Mouse (Mus musculus) forebrain, embryonic 16.5 days (tissue): Measurements from ENCODE around the gene Ppp4c. TPM values are rescaled to one million over a fixed set of nuclear protein-coding genes. Genes with fewer than 3 reads are reported as not detected.

ENCODE experiments used
- ATAC-seq: fragments of 200-750 bp; cut with Nextera tagmentation; 2 replicates; pipeline ENCODE4 v1.8.0; 2017; ENCODE audit warnings: mild to moderate bottlenecking, moderate library complexity
- H3K27ac ChIP-seq: fragments of 300-500 bp; sonication (generic); 2 replicates; pipeline ENCODE4 v1.5.1; 2014; ENCODE audit warnings: low read length, control low read depth
- H3K27me3 ChIP-seq: fragments of 300-500 bp; sonication (generic); replicated peaks from 2 replicates; pipeline ENCODE4 v1.6.1; 2014; ENCODE audit warnings: low read length; ENCODE audit not compliant: control insufficient read depth, insufficient read depth
- H3K36me3 ChIP-seq: fragments of 300-500 bp; sonication (generic); 2 replicates; pipeline ENCODE4 v1.6.1; 2014; ENCODE audit not compliant: control insufficient read depth, insufficient read depth
- H3K4me1 ChIP-seq: fragments of 300-500 bp; sonication (generic); replicated peaks from 2 replicates; pipeline ENCODE4 v1.6.1; 2014; ENCODE audit warnings: low read length; ENCODE audit not compliant: control insufficient read depth, insufficient read depth
- H3K4me2 ChIP-seq: fragments of 300-500 bp; sonication (generic); 2 replicates; pipeline ENCODE4 v1.6.1; 2014; ENCODE audit warnings: mild to moderate bottlenecking, low read length, control low read depth
- H3K4me3 ChIP-seq: fragments of 300-500 bp; sonication (generic); replicated peaks from 2 replicates; pipeline ENCODE4 v1.5.1; 2014; ENCODE audit warnings: mild to moderate bottlenecking, low read length, control low read depth
- H3K9ac ChIP-seq: fragments of 300-500 bp; sonication (generic); replicated peaks from 2 replicates; pipeline ENCODE4 v1.6.1; 2014; ENCODE audit warnings: low read depth, low read length, control low read depth
- H3K9me3 ChIP-seq: fragments of 300-500 bp; sonication (generic); 2 replicates; pipeline ENCODE4 v1.6.1; 2016; ENCODE audit warnings: low read length; ENCODE audit not compliant: control insufficient read depth
- WGBS: fragments of 180-500 bp; shearing (Covaris S2); extraction: QIAGEN DNeasy Blood & Tissue Kit; methylation state at CpG from one replicate; pipeline ENCODE4 v1.1.7; 2014; 5-methylcytosine and 5-hydroxymethylcytosine counted together
- polyA plus RNA-seq: library from polyadenylated mRNA; unstranded; fragments of >200 nt; fragmentation: Nextera tagmentation; extraction: Ambion mirVana; gene quantifications from 2 replicates; pipeline ENCODE4 v1.2.1, GENCODE M21; 2015

Gene Ppp4c
- polyA plus RNA-seq, 1 experiment from 2014 or later: 202 TPM

DNA sequence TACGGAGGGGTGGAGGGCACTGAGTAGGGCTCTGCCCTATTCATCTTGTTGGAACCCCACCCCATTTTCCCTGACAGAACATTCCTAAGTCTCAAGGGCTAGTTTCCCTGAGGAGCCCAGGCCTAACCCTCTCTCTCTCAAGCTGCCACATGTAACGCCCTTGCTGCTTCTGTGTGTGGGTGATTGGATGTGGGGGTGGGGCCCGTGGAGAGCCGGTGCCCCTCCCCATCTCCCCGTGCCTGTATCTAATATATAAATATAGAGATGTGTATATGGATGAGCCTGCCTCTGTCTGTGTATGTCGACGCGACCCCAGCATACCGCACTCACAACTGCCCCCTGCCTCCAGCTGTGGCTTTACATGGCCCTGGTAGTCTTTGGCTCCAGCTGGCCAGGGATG, 26.8 kb downstream of the Ppp4c start:
- WGBS: 86% methylated on average over 9 of the region's 9 CpGs
- Histone ChIP-seq H3K9me3 (no peaks in the 10 kb centered on the region), H3K4me2 (no peak overlapping the region), H3K4me1 (peaks cover 29% of the 10 kb centered on the region), H3K4me3 (no peak overlapping the region), H3K27me3 (no peaks in the 10 kb centered on the region), H3K36me3 (peaks cover 21% of the 10 kb centered on the region), H3K27ac (no peak overlapping the region), H3K9ac (no peak overlapping the region)
- ATAC-seq: no peak

- H3K36me3 ChIP-seq: peaks cover 8% of the 10 kb centered on the region; the same call in 1 of the 2 replicates
- no peaks in the 10 kb centered on the region for H3K27me3 ChIP-seq
- H3K4me1 ChIP-seq: peaks cover 36% of the 10 kb centered on the region
- ATAC-seq: peak; percentile 12; the same call in 1 of the 2 replicates
- H3K9me3 ChIP-seq: no peaks in the 10 kb centered on the region
- peak overlapping the region; percentile 48 for H3K9ac ChIP-seq
- H3K4me2 ChIP-seq: peak overlapping the region; percentile 54
- H3K4me3 ChIP-seq: peak overlapping the region; percentile 36
- WGBS: 53% methylated on average over 17 of the region's 17 CpGs
- peak overlapping the region; percentile 84 for H3K27ac ChIP-seq
Measured at GRCm38 (mm10) chr7:126762471-126763008, 29.8 kb downstream of the Ppp4c start.

DNA sequence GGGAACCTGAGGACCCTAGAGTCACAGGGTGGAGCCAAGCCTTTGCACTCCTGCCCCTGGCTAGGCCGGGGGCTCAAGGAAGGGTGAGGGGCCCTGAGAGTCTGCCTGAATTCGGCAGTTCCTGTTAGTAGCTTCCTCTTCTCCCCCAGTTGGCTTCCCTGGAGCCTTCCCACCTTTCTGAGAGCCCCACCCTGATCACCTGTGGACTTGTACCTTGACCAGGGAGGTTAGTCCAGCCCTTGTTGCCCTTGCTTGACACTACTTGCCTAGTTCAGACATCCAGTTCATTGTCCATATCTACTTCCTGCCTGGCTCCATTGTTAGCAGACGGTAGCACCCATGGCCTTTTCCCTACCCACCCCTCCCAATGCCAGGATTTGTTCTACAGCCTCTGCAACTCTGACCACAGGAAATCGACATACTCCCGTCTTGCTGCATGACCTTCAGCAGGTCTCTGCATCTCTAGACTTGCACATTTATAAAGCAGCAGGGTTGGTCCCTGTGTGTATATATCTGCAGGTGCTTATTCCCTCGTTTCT, 30.7 kb downstream of the Ppp4c start:
- Histone ChIP-seq H3K36me3 (peaks cover 6% of the 10 kb centered on the region; the same call in 1 of the 2 replicates), H3K9me3 (no peaks in the 10 kb centered on the region), H3K27ac (peak overlapping the region; percentile 84), H3K4me3 (peak overlapping the region; percentile 88; the same call in 1 of the 2 replicates), H3K4me1 (peaks cover 36% of the 10 kb centered on the region), H3K9ac (no peak overlapping the region), H3K4me2 (peak overlapping the region; percentile 85; the same call in 1 of the 2 replicates), H3K27me3 (no peaks in the 10 kb centered on the region)
- WGBS: 70% methylated on average over 6 of the region's 6 CpGs
- no peak for ATAC-seq

GRCm38 (mm10) chr7:126760956-126761355, 31.3 kb downstream of the Ppp4c start:
- Histone ChIP-seq H3K9ac (peak overlapping the region; percentile 95), H3K27ac (peak overlapping the region; percentile 87), H3K4me3 (peak overlapping the region; percentile 88), H3K4me1 (peaks cover 36% of the 10 kb centered on the region), H3K36me3 (peaks cover 6% of the 10 kb centered on the region; the same call in 1 of the 2 replicates), H3K4me2 (peak overlapping the region; percentile 85), H3K9me3 (no peaks in the 10 kb centered on the region), H3K27me3 (no peaks in the 10 kb centered on the region)
- 59% methylated on average over 4 of the region's 4 CpGs for WGBS
- no peak for ATAC-seq

GRCm38 (mm10) chr7:126760391-126760802, 31.9 kb downstream of the Ppp4c start:
- Histone ChIP-seq H3K36me3 (peaks cover 6% of the 10 kb centered on the region; the same call in 1 of the 2 replicates), H3K27ac (peak overlapping the region; percentile 87), H3K9ac (peak overlapping the region; percentile 95), H3K4me3 (peak overlapping the region; percentile 88), H3K4me1 (peaks cover 36% of the 10 kb centered on the region), H3K27me3 (no peaks in the 10 kb centered on the region), H3K4me2 (peak overlapping the region; percentile 85), H3K9me3 (no peaks in the 10 kb centered on the region)
- ATAC-seq: peak; percentile 6
- 27% methylated on average over 3 of the region's 3 CpGs for WGBS

DNA sequence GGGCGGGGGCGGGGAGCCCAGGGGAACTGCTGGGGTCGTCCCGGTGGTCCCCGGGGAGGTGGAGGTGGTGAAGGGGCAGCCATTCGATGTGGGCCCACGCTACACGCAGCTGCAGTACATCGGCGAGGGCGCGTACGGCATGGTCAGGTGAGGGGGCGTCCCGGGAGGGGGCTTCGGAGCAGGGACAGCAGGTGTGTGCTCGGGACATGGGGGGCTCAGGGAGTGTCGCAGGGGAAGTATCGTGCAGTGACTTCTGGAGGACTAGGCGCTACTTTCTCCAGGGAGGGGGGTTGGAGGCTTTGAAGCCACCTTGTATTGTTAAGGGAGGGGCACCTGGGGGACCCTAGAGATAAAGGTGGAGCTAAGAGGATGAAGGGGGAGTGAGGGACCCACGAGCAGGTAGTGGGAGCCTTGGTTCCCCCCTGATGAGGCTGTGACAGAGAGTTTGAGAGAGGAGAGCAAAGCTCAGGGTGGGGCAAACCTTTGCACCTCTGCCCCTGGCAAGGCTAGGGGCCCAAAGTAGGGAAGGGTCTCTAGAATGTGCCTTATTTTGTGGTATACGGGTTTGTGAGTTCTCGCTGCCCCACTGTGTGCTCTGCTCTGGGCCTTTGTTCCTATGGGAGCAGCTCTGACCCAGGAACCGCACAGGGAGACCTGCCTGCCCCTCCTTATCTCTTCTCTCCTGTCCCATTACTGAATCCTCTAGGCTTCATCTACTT, 32.5 kb downstream of the Ppp4c start:
- ATAC-seq: peak; percentile 39

GRCm38 (mm10) chr7:126759050-126759671, 33.1 kb downstream of the Ppp4c start, which contains the start of gene Mapk3:
Gene Mapk3 (plus strand): TSS chr7:126759601.
- WGBS: under 1% methylated on average over 27 of the region's 38 CpGs
- Histone ChIP-seq H3K4me2 (peak within 1 kb of the TSS; percentile 85), H3K9ac (peak within 1 kb of the TSS; percentile 95), H3K4me3 (peak within 1 kb of the TSS; percentile 88), H3K36me3 (peaks cover under 1% of the 10 kb centered on the region; the same call in 1 of the 2 replicates), H3K4me1 (peaks cover 44% of the 10 kb centered on the region), H3K27ac (peak within 1 kb of the TSS; percentile 87), H3K9me3 (no peaks in the 10 kb centered on the region), H3K27me3 (no peaks in the 10 kb centered on the region)
- ATAC-seq: peak; percentile 64

More for the DNA sequence above, 32.5 kb downstream of the Ppp4c start:
- WGBS: 0% methylated on average over 24 of the region's 24 CpGs
- Histone ChIP-seq H3K4me2 (peak overlapping the region; percentile 85), H3K4me3 (peak overlapping the region; percentile 88), H3K36me3 (peaks cover 5% of the 10 kb centered on the region; the same call in 1 of the 2 replicates), H3K27ac (peak overlapping the region; percentile 87), H3K9ac (peak overlapping the region; percentile 95), H3K9me3 (no peaks in the 10 kb centered on the region), H3K4me1 (peaks cover 40% of the 10 kb centered on the region), H3K27me3 (no peaks in the 10 kb centered on the region)

DNA sequence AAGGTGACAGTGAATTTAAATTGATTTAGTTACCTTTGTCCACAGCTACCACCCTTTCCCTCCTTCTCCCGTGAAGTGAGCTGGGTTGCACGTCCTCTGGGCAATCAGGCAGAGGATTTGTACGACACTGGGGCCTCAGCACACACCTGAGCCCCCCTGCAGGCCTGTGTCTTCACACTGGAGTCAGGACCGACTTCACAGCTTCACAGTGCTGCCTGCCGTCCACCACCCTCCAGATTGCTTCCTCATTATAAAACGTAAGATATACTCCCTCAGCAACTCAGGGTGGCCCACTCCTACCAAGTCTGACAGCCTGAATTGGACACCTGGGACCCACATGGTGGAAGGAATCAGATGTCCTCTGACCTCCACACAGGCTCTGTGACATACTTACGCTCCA, 33.8 kb downstream of the Ppp4c start:
- ATAC-seq: no peak
- Histone ChIP-seq H3K4me2 (no peak overlapping the region), H3K9ac (no peak overlapping the region)

DNA sequence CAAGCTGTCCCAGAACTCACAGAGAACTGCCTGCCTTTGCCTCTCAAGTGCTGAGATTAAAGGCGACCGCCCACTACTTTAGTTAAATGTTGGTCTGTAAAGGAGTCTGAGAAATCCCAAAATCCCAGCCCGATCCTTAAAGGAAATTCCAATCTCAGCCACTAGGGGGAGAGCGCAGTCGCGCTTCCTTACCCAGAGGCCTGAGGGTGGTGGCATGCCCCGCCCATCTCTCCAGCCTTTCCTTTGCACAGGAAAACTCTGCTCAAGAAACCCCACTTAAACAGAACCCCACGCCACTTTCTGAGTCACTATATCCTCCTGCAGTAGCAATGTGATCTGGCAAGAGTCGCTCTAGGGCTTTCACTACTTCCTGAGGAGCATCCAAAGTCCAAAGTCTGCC, 37.4 kb downstream of the Ppp4c start:
- H3K9me3 ChIP-seq: no peaks in the 10 kb centered on the region
- no peaks in the 10 kb centered on the region for H3K36me3 ChIP-seq
- no peak overlapping the region for H3K4me3 ChIP-seq
- peaks cover 8% of the 10 kb centered on the region for H3K4me1 ChIP-seq
- no peaks in the 10 kb centered on the region for H3K27me3 ChIP-seq
- ATAC-seq: peak; percentile 74
- peak overlapping the region; percentile 17 for H3K4me2 ChIP-seq
- under 1% methylated on average over 9 of the region's 9 CpGs for WGBS
- no peak overlapping the region for H3K9ac ChIP-seq
- no peak overlapping the region for H3K27ac ChIP-seq

More for the DNA sequence above, 33.8 kb downstream of the Ppp4c start:
- H3K36me3 ChIP-seq: no peaks in the 10 kb centered on the region
- no peaks in the 10 kb centered on the region for H3K27me3 ChIP-seq
- peaks cover 44% of the 10 kb centered on the region for H3K4me1 ChIP-seq
- H3K4me3 ChIP-seq: no peak overlapping the region
- no peaks in the 10 kb centered on the region for H3K9me3 ChIP-seq
- H3K27ac ChIP-seq: no peak overlapping the region
- WGBS: 78% methylated on average over 7 of the region's 7 CpGs
